Mouse (Mus musculus) MEL (cell line): ENCODE results near the gene Tcf25. TPM values are rescaled to one million over a fixed set of nuclear protein-coding genes. Genes with fewer than 3 reads are reported as not detected.

Experiments
- DNase-seq: peaks from one replicate; pipeline ENCODE4 v3.0.0; 2011; ENCODE audit warnings: low read depth, low spot score
- H3K27ac ChIP-seq: 2 replicates; pipeline ENCODE4 v1.5.1; 2012; ENCODE audit warnings: low read depth, mild to moderate bottlenecking, control low read depth, low read length, moderate library complexity; ENCODE audit not compliant: control insufficient read depth
- H3K27me3 ChIP-seq, 2 experiments: fragments of 150-350 bp in 1 of 2; sonication (generic) in 1 of 2; 2 replicates each; pipeline ENCODE4 v1.6.1; 2012; ENCODE audit warnings: low read length in 2 of 2, mild to moderate bottlenecking in 2 of 2, improper control_type of control experiment in 1 of 2, moderate library complexity in 1 of 2; ENCODE audit not compliant: insufficient read depth in 2 of 2, control insufficient read depth in 1 of 2
- H3K36me3 ChIP-seq, 2 experiments: 2 replicates each; pipeline ENCODE4 v1.6.1; 2012 to 2014; ENCODE audit warnings: low read length in 2 of 2, improper control_type of control experiment in 1 of 2, inconsistent platforms in 1 of 2, mild to moderate bottlenecking in 1 of 2; ENCODE audit not compliant: insufficient read depth in 2 of 2, control insufficient read depth in 1 of 2
- H3K4me1 ChIP-seq, 2 experiments: fragments of 150-350 bp in 1 of 2; sonication (generic) in 1 of 2; 2 replicates each; pipeline ENCODE4 v1.6.1; 2012; ENCODE audit warnings: low read length in 2 of 2, improper control_type of control experiment in 1 of 2, mild to moderate bottlenecking in 1 of 2; ENCODE audit not compliant: insufficient read depth in 2 of 2, control insufficient read depth in 1 of 2
- H3K4me3 ChIP-seq, 2 experiments: fragments of 150-350 bp in 1 of 2; sonication (generic) in 1 of 2; 2 replicates each; pipeline ENCODE4 v1.5.1; 2012; ENCODE audit warnings: low read depth in 2 of 2, low read length in 2 of 2, mild to moderate bottlenecking in 2 of 2, moderate library complexity in 2 of 2, control low read depth in 1 of 2, improper control_type of control experiment in 1 of 2; ENCODE audit not compliant: control insufficient read depth in 1 of 2, insufficient read depth in 1 of 2
- H3K79me2 ChIP-seq: 2 replicates; pipeline ENCODE4 v1.6.1; 2012; ENCODE audit warnings: mild to moderate bottlenecking, low read length, moderate library complexity; ENCODE audit not compliant: control insufficient read depth, poor library complexity, insufficient read depth
- H3K9ac ChIP-seq: 2 replicates; pipeline ENCODE4 v1.6.1; 2012; ENCODE audit warnings: low read depth, mild to moderate bottlenecking, control low read depth, low read length, moderate library complexity; ENCODE audit not compliant: control insufficient read depth, poor library complexity, severe bottlenecking
- H3K9me3 ChIP-seq: fragments of 150-350 bp; sonication (generic); replicated peaks from 2 replicates; pipeline ENCODE4 v1.6.1; 2012; ENCODE audit warnings: mild to moderate bottlenecking, low read length, improper control_type of control experiment, moderate library complexity; ENCODE audit not compliant: insufficient read depth
- BHLHE40 ChIP-seq: IDR thresholded peaks from 2 replicates; pipeline ENCODE4 v1.6.1; 2012; ENCODE audit warnings: low read depth, mild to moderate bottlenecking, inconsistent platforms, low read length, improper control_type of control experiment, borderline replicate concordance
- E2F4 ChIP-seq: IDR thresholded peaks from 2 replicates; pipeline ENCODE4 v1.6.1; 2011; ENCODE audit warnings: low read depth, low read length, improper control_type of control experiment, borderline replicate concordance
- HCFC1 ChIP-seq: IDR thresholded peaks from 2 replicates; pipeline ENCODE4 v1.6.1; 2012; ENCODE audit warnings: low read depth, mild to moderate bottlenecking, inconsistent platforms, low read length, improper control_type of control experiment, moderate library complexity
- JUND ChIP-seq: IDR thresholded peaks from 2 replicates; pipeline ENCODE4 v1.6.1; 2011; ENCODE audit warnings: low read depth, mild to moderate bottlenecking, improper control_type of control experiment, low read length
- MAFK ChIP-seq: IDR thresholded peaks from 2 replicates; pipeline ENCODE4 v1.6.1; 2011; ENCODE audit warnings: low read depth, mild to moderate bottlenecking, low read length, improper control_type of control experiment, borderline replicate concordance
- MAX ChIP-seq: IDR thresholded peaks from 2 replicates; pipeline ENCODE4 v1.6.1; 2011; ENCODE audit warnings: low read length, improper control_type of control experiment
- MEF2A ChIP-seq: IDR thresholded peaks from 2 replicates; pipeline ENCODE4 v1.6.1; 2014; ENCODE audit warnings: low read depth, mild to moderate bottlenecking, inconsistent platforms, low read length, improper control_type of control experiment; ENCODE audit not compliant: poor library complexity, insufficient replicate concordance, severe bottlenecking; ENCODE audit errors: extremely low read depth
- NELFE ChIP-seq: IDR thresholded peaks from 2 replicates; pipeline ENCODE4 v1.6.1; 2011; ENCODE audit warnings: low read depth, low read length, improper control_type of control experiment
- NRF1 ChIP-seq: IDR thresholded peaks from 2 replicates; pipeline ENCODE4 v1.6.1; 2014; ENCODE audit warnings: low read depth, mild to moderate bottlenecking, inconsistent platforms, low read length, improper control_type of control experiment, moderate library complexity; ENCODE audit not compliant: poor library complexity, insufficient read depth, severe bottlenecking
- POLR2A ChIP-seq, 2 experiments: IDR thresholded peaks; 2 replicates each; pipeline ENCODE4 v1.6.1; 2011 to 2012; ENCODE audit warnings: low read length in 2 of 2, mild to moderate bottlenecking in 2 of 2, control low read depth in 1 of 2, improper control_type of control experiment in 1 of 2, low read depth in 1 of 2, moderate library complexity in 1 of 2; ENCODE audit not compliant: control insufficient read depth in 1 of 2, insufficient read depth in 1 of 2, poor library complexity in 1 of 2
- POLR2AphosphoS2 ChIP-seq: IDR thresholded peaks from 2 replicates; pipeline ENCODE4 v1.6.1; 2011; ENCODE audit warnings: low read length, improper control_type of control experiment
- RCOR1 ChIP-seq: IDR thresholded peaks from 2 replicates; pipeline ENCODE4 v1.6.1; 2012; ENCODE audit warnings: low read depth, mild to moderate bottlenecking, inconsistent platforms, low read length, improper control_type of control experiment
- TAL1 ChIP-seq: IDR thresholded peaks from 2 replicates; pipeline ENCODE4 v1.6.1; 2012; ENCODE audit warnings: mild to moderate bottlenecking, inconsistent platforms, low read length, moderate library complexity, mixed read lengths
- TBP ChIP-seq: IDR thresholded peaks from 2 replicates; pipeline ENCODE4 v1.8.0; 2011; ENCODE audit warnings: low read depth, low read length, improper control_type of control experiment
- TCF12 ChIP-seq: IDR thresholded peaks from 2 replicates; pipeline ENCODE4 v1.6.1; 2014; ENCODE audit warnings: low read depth, mild to moderate bottlenecking, inconsistent platforms, low read length, improper control_type of control experiment, moderate library complexity
- UBTF ChIP-seq: IDR thresholded peaks from 2 replicates; pipeline ENCODE4 v1.6.1; 2012; ENCODE audit warnings: low read depth, mild to moderate bottlenecking, inconsistent platforms, low read length, improper control_type of control experiment, moderate library complexity, borderline replicate concordance; ENCODE audit not compliant: insufficient read depth
- USF2 ChIP-seq, 2 experiments: IDR thresholded peaks; 2 replicates each; pipeline ENCODE4 v1.6.1; 2011 to 2012; ENCODE audit warnings: improper control_type of control experiment in 2 of 2, low read length in 2 of 2, borderline replicate concordance in 1 of 2, inconsistent platforms in 1 of 2, low read depth in 1 of 2, mild to moderate bottlenecking in 1 of 2; ENCODE audit not compliant: insufficient read depth in 1 of 2
- ZC3H11A ChIP-seq: IDR thresholded peaks from 2 replicates; pipeline ENCODE4 v1.6.1; 2012; ENCODE audit warnings: low read depth, mild to moderate bottlenecking, inconsistent platforms, low read length, improper control_type of control experiment
- ZKSCAN1 ChIP-seq: IDR thresholded peaks from 2 replicates; pipeline ENCODE4 v1.6.1; 2012; ENCODE audit warnings: low read depth, mild to moderate bottlenecking, inconsistent platforms, low read length, improper control_type of control experiment, moderate library complexity
- ZMIZ1 ChIP-seq: IDR thresholded peaks from 2 replicates; pipeline ENCODE4 v1.6.1; 2012; ENCODE audit warnings: low read depth, mild to moderate bottlenecking, inconsistent platforms, low read length, improper control_type of control experiment, moderate library complexity
- ZNF384 ChIP-seq: IDR thresholded peaks from 2 replicates; pipeline ENCODE4 v1.6.1; 2012; ENCODE audit warnings: low read depth, mild to moderate bottlenecking, inconsistent platforms, low read length, improper control_type of control experiment
- polyA plus RNA-seq, 2 experiments: library from polyadenylated mRNA; stranded (reverse) in 1 of 2; unstranded in 1 of 2; fragments of >175 nt in 1 of 2; fragments of >200 nt in 1 of 2; gene quantifications; 2 replicates each; pipeline versions ENCODE4 v1.2.1 to v1.2.4; 2012; ENCODE audit warnings: low replicate concordance in 2 of 2, low read depth in 1 of 2; ENCODE audit not compliant: insufficient read length in 2 of 2, insufficient read depth in 1 of 2, missing spikeins in 1 of 2
- total RNA-seq: library from RNA; depleted of rRNA; stranded (reverse); fragments of 300-350 nt; gene quantifications from 2 replicates; pipeline ENCODE4 v1.2.3, GENCODE M21; 2012

The Tcf25 gene
- total and polyA plus RNA-seq, 3 experiments, result 107 to 327 TPM; not detected in 1

- TF ChIP-seq UBTF, result no peak
- TF ChIP-seq MEF2A, result no peak
- no peak overlapping the region for H3K27ac ChIP-seq
Measured at GRCm38 (mm10) chr8:123333091-123333587, 40.4 kb upstream of the Tcf25 start.

GRCm38 (mm10) chr8:123333864-123334263, 39.7 kb upstream of the Tcf25 start:
- no peak overlapping the region for H3K27ac ChIP-seq
- H3K4me3 ChIP-seq, result no peak overlapping the region
- no peak overlapping the region for H3K9ac ChIP-seq
- no peaks in the 10 kb centered on the region for H3K79me2 ChIP-seq
- H3K9me3 ChIP-seq, result no peaks in the 10 kb centered on the region
- peaks cover 0 to 19% of the 10 kb centered on the region in 2 experiments; a peak in 3 of 4 replicates for H3K4me1 ChIP-seq
- no peaks in the 10 kb centered on the region for H3K27me3 ChIP-seq
- DNase-seq, result no peak
- no peak for TF ChIP-seq HCFC1
- TF ChIP-seq NRF1, result no peak
- no peak for TF ChIP-seq E2F4
- TF ChIP-seq RCOR1, result no peak
- no peak for TF ChIP-seq MAX
- TF ChIP-seq TBP, result no peak
- no peak for TF ChIP-seq POLR2A (IDR thresholded peaks at IDR 0.05; ENCODE audit: control insufficient read depth in 1 of 2, insufficient read depth in 1 of 2, low read depth in 1 of 2, low read length in 2 of 2, poor library complexity in 1 of 2)
- TF ChIP-seq NELFE, result no peak
- no peak for TF ChIP-seq ZKSCAN1
- no peak for TF ChIP-seq UBTF
- no peak for TF ChIP-seq BHLHE40
- no peak for TF ChIP-seq TCF12
- TF ChIP-seq POLR2AphosphoS2, result no peak
- TF ChIP-seq JUND, result no peak
- TF ChIP-seq TAL1, result no peak
- TF ChIP-seq MAFK, result no peak
- no peak for TF ChIP-seq USF2 (IDR thresholded peaks at IDR 0.05; ENCODE audit: borderline replicate concordance in 1 of 2, insufficient read depth in 1 of 2, low read depth in 1 of 2, low read length in 2 of 2)
- no peak for TF ChIP-seq ZNF384
- no peak for TF ChIP-seq ZC3H11A
- no peak for TF ChIP-seq ZMIZ1
- H3K36me3 ChIP-seq, result peaks cover 0 to 9% of the 10 kb centered on the region in 2 experiments; a peak in 2 of 4 replicates

More at GRCm38 (mm10) chr8:123333091-123333587, 40.4 kb upstream of the Tcf25 start:
- peak overlapping the region; percentile 41 for H3K9ac ChIP-seq
- H3K4me3 ChIP-seq, result peak overlapping the region; percentile 61 to 63; a peak in 3 of 4 replicates
- peak; percentile 35 for DNase-seq
- no peaks in the 10 kb centered on the region for H3K9me3 ChIP-seq
- H3K27me3 ChIP-seq, result no peaks in the 10 kb centered on the region
- peaks cover 0 to 9% of the 10 kb centered on the region in 2 experiments; a peak in 2 of 4 replicates for H3K36me3 ChIP-seq
- H3K79me2 ChIP-seq, result no peaks in the 10 kb centered on the region
- H3K4me1 ChIP-seq, result peaks cover 0 to 19% of the 10 kb centered on the region in 2 experiments; a peak in 3 of 4 replicates
